Mouse (Mus musculus): ENCODE data around the gene Sfmbt2. TPM values are rescaled to one million over a fixed set of nuclear protein-coding genes. Genes with fewer than 3 reads are reported as not detected.
A peak's percentile ranks its signal among the peaks of the same experiment; 100 is the strongest.

Sfmbt2 gene
- polyA plus RNA-seq, 1 experiment from 2014 or later = 1.9 TPM

DNA sequence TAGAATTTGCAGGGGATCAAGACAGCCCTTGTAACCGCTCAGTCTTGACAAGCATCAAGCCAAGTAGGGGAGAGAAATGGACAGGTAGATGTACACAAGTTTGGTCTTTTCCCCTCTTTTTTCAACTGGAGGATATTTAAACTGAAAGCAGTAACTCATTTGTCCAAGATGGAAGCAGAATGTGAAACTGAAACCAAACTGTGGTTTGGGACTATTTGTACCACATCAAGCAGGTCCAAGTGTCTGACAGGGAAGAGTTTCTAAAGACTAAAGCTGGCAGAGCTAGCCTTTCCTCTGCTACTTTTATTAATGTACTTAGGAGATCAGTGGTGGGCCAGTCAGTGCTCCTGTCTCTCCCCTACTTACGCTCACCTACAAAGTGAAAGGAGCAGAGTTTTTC, 10.4 kb upstream of the Sfmbt2 start:
- 80% methylated on average over 2 of the region's 2 CpGs for WGBS
- no peak overlapping the region for H3K4me3 ChIP-seq (ENCODE audit: low read depth, low read length)
- H3K36me3 ChIP-seq (ENCODE audit: insufficient read depth) = no peaks in the 10 kb centered on the region
- DNase-seq = no peak
- H3K27me3 ChIP-seq (ENCODE audit: insufficient read depth, low read length) = no peaks in the 10 kb centered on the region
- no peaks in the 10 kb centered on the region for H3K9me3 ChIP-seq (ENCODE audit: low read depth, low read length)
- H3K27ac ChIP-seq (ENCODE audit: low read depth) = no peak overlapping the region
- H3K4me2 ChIP-seq = no peak overlapping the region
- ATAC-seq (ENCODE audit: insufficient read depth) = no peak
- no peak for TF ChIP-seq CTCF (IDR thresholded peaks at IDR 0.05; ENCODE audit: low read depth)
- no peak overlapping the region for H3K9ac ChIP-seq
- no peaks in the 10 kb centered on the region for H3K4me1 ChIP-seq (ENCODE audit: insufficient read depth)

DNA sequence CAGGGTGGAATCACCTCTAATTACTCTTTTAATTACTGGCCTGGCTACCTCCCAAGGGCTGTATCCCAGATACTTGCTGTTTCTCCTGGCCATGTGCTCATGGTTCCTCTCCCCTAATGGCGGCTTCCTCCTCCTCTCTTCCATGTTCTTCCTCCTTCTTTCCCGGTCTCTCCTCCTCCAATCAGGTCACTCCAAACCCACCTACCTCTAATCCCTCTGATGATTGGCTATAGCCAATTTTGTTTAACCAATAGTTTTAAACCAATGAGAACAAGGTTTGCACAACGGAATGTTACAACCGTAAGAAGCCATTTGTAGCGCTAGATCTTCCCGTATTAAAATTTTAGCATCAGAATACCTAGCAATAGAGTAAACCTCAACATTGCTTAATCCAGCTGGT, 5.2 kb upstream of the Sfmbt2 start:
- ATAC-seq (ENCODE audit: insufficient read depth) = no peak

DNA sequence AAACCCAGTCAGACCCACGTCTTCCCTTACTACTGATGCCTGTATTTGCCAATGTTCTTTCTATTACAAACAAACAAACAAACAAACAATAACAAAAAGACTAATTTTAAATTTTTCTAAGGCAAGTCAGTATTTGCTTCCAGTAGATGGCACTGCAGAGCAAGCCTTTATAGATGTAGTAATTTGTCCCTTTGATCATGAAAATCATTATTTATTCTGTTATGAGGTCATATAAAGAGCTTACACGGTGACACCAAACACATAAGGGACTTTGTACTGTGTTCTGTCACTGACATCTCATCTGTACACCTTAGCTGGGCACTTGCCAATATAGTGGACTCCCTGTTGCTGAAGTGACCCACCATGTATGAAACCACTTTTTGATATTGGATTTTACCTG, 4.0 kb upstream of the Sfmbt2 start:
- Histone ChIP-seq H3K4me1 (ENCODE audit: insufficient read depth) (no peaks in the 10 kb centered on the region), H3K9ac (no peak overlapping the region), H3K27ac (ENCODE audit: low read depth) (no peak overlapping the region), H3K4me3 (ENCODE audit: low read depth, low read length) (no peak overlapping the region), H3K36me3 (ENCODE audit: insufficient read depth) (no peaks in the 10 kb centered on the region), H3K27me3 (ENCODE audit: insufficient read depth, low read length) (peaks cover 36% of the 10 kb centered on the region), H3K4me2 (no peak overlapping the region), H3K9me3 (ENCODE audit: low read depth, low read length) (no peaks in the 10 kb centered on the region)
- DNase-seq (peak; percentile 64), ATAC-seq (ENCODE audit: insufficient read depth) (no peak)
- peak; percentile 59 for TF ChIP-seq CTCF (IDR thresholded peaks at IDR 0.05; ENCODE audit: low read depth)
- WGBS = 18% methylated on average over 2 of the region's 2 CpGs

More for the DNA sequence above, 5.2 kb upstream of the Sfmbt2 start:
- TF ChIP-seq CTCF (IDR thresholded peaks at IDR 0.05; ENCODE audit: low read depth) = no peak
- no peak overlapping the region for H3K4me2 ChIP-seq
- no peaks in the 10 kb centered on the region for H3K4me1 ChIP-seq (ENCODE audit: insufficient read depth)
- no peaks in the 10 kb centered on the region for H3K9me3 ChIP-seq (ENCODE audit: low read depth, low read length)
- no peak for DNase-seq
- peaks cover 24% of the 10 kb centered on the region for H3K27me3 ChIP-seq (ENCODE audit: insufficient read depth, low read length)
- no peak overlapping the region for H3K4me3 ChIP-seq (ENCODE audit: low read depth, low read length)
- H3K36me3 ChIP-seq (ENCODE audit: insufficient read depth) = no peaks in the 10 kb centered on the region
- no peak overlapping the region for H3K9ac ChIP-seq
- H3K27ac ChIP-seq (ENCODE audit: low read depth) = no peak overlapping the region
- 91% methylated on average over 6 of the region's 6 CpGs for WGBS

DNA sequence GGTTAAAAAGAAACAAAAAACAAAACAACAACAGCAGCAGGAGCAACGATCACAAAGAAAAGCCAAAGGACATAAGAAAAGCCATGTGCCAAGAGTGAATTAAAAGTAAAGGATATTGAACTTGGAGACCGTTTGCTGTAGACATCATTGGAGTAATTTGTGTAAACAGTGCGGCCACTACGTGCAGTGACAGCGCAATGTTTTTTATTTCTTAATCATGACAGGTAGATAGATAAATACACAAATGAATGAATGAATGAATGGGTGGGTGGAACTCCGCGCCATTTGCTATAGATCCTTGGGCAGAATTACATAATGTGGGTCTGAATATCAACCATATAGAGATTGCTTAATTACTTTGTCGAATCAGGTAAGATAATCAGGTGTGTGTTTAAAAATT, 634 bp upstream of the Sfmbt2 start:
- no peaks in the 10 kb centered on the region for H3K36me3 ChIP-seq (ENCODE audit: insufficient read depth)
- H3K4me2 ChIP-seq = no peak overlapping the region
- H3K27me3 ChIP-seq (ENCODE audit: insufficient read depth, low read length) = peaks cover 52% of the 10 kb centered on the region
- DNase-seq (no peak), ATAC-seq (ENCODE audit: insufficient read depth) (no peak)
- no peak overlapping the region for H3K4me3 ChIP-seq (ENCODE audit: low read depth, low read length)
- H3K9me3 ChIP-seq (ENCODE audit: low read depth, low read length) = no peaks in the 10 kb centered on the region
- no peak overlapping the region for H3K27ac ChIP-seq (ENCODE audit: low read depth)
- H3K9ac ChIP-seq = no peak overlapping the region
- TF ChIP-seq CTCF (IDR thresholded peaks at IDR 0.05; ENCODE audit: low read depth) = no peak
- WGBS = 3% methylated on average over 8 of the region's 8 CpGs
- peaks cover 9% of the 10 kb centered on the region for H3K4me1 ChIP-seq (ENCODE audit: insufficient read depth)

- no peak overlapping the region for H3K27ac ChIP-seq (ENCODE audit: low read depth)
- no peaks in the 10 kb centered on the region for H3K36me3 ChIP-seq (ENCODE audit: insufficient read depth)
- no peak overlapping the region for H3K9ac ChIP-seq
- ATAC-seq (ENCODE audit: insufficient read depth) (no peak), DNase-seq (peak; percentile 23)
- H3K27me3 ChIP-seq (ENCODE audit: insufficient read depth, low read length) = peaks cover 63% of the 10 kb centered on the region
- no peak for TF ChIP-seq CTCF (IDR thresholded peaks at IDR 0.05; ENCODE audit: low read depth)
- H3K4me1 ChIP-seq (ENCODE audit: insufficient read depth) = peaks cover 9% of the 10 kb centered on the region
- no peaks in the 10 kb centered on the region for H3K9me3 ChIP-seq (ENCODE audit: low read depth, low read length)
- H3K4me2 ChIP-seq = no peak overlapping the region
- H3K4me3 ChIP-seq (ENCODE audit: low read depth, low read length) = no peak overlapping the region
- WGBS = 1% methylated on average over 26 of the region's 26 CpGs
Measured at GRCm38 (mm10) chr2:10370687-10371458, 563 bp downstream of the Sfmbt2 start.

DNA sequence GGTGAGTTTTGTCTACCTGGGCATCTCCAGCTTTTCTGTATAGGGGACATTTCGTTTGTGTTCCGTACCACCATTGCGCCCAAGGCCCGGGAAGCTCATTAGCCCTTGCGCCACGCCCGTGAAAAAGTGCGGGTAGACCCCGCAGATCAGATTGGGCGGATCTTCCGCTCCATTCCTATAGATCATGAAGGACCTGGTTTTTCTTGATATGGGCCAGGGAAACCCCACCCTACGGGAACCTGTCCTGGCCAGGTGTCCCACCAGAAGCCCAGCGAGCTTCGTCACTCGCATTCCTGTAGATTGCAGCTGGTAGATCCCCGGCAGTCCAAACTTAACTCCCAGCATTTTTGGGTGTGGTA, 1.1 kb downstream of the Sfmbt2 start:
- ATAC-seq (ENCODE audit: insufficient read depth) (no peak), DNase-seq (peak; percentile 17)
- H3K9ac ChIP-seq = no peak overlapping the region
- peaks cover 68% of the 10 kb centered on the region for H3K27me3 ChIP-seq (ENCODE audit: insufficient read depth, low read length)
- H3K4me3 ChIP-seq (ENCODE audit: low read depth, low read length) = no peak overlapping the region
- H3K4me2 ChIP-seq = no peak overlapping the region
- WGBS = 2% methylated on average over 16 of the region's 16 CpGs
- no peaks in the 10 kb centered on the region for H3K36me3 ChIP-seq (ENCODE audit: insufficient read depth)
- no peak overlapping the region for H3K27ac ChIP-seq (ENCODE audit: low read depth)
- peaks cover 9% of the 10 kb centered on the region for H3K4me1 ChIP-seq (ENCODE audit: insufficient read depth)
- H3K9me3 ChIP-seq (ENCODE audit: low read depth, low read length) = no peaks in the 10 kb centered on the region
- no peak for TF ChIP-seq CTCF (IDR thresholded peaks at IDR 0.05; ENCODE audit: low read depth)

- Histone ChIP-seq H3K9me3 (ENCODE audit: low read depth, low read length) (no peaks in the 10 kb centered on the region), H3K27me3 (ENCODE audit: insufficient read depth, low read length) (peaks cover 67% of the 10 kb centered on the region), H3K4me2 (peak overlapping the region; percentile 96), H3K36me3 (ENCODE audit: insufficient read depth) (no peaks in the 10 kb centered on the region), H3K27ac (ENCODE audit: low read depth) (no peak overlapping the region), H3K4me1 (ENCODE audit: insufficient read depth) (peaks cover 9% of the 10 kb centered on the region), H3K9ac (no peak overlapping the region), H3K4me3 (ENCODE audit: low read depth, low read length) (peak overlapping the region; percentile 55)
- peak; percentile 1; the same call in 1 of the 2 replicates for ATAC-seq (ENCODE audit: insufficient read depth)
- 2% methylated on average over 9 of the region's 18 CpGs for WGBS
- peak; percentile 11 for DNase-seq
- TF ChIP-seq CTCF (IDR thresholded peaks at IDR 0.05; ENCODE audit: low read depth) = no peak
Measured at GRCm38 (mm10) chr2:10371899-10372298, 1.6 kb downstream of the Sfmbt2 start.
